Mouse (Mus musculus) kidney, embryonic 14.5 days (tissue): ENCODE measurements around the gene Farsb. TPM values are rescaled to one million over a fixed set of nuclear protein-coding genes. Genes with fewer than 3 reads are reported as not detected.

ENCODE experiments used
- ATAC-seq: fragments of 200-750 bp; cut with Nextera tagmentation; 2 replicates; pipeline ENCODE4 v1.8.0; 2017; ENCODE audit warnings: moderate number of reproducible peaks, mild to moderate bottlenecking, moderate TSS enrichment, moderate library complexity; ENCODE audit not compliant: low FRiP score, low TSS enrichment
- H3K27ac ChIP-seq: fragments of 300-500 bp; sonication (generic); 2 replicates; pipeline ENCODE4 v1.5.1; 2014; ENCODE audit warnings: low read depth, mild to moderate bottlenecking, low read length, moderate library complexity, mixed read lengths
- H3K27me3 ChIP-seq: fragments of 300-500 bp; sonication (generic); 2 replicates; pipeline ENCODE4 v1.6.1; 2014; ENCODE audit warnings: mild to moderate bottlenecking, low read length; ENCODE audit not compliant: control insufficient read depth, insufficient read depth
- H3K36me3 ChIP-seq: fragments of 300-500 bp; sonication (generic); 2 replicates; pipeline ENCODE4 v1.6.1; 2014; ENCODE audit warnings: low read length, mixed read lengths; ENCODE audit not compliant: control insufficient read depth, insufficient read depth
- H3K4me1 ChIP-seq: fragments of 300-500 bp; sonication (generic); 2 replicates; pipeline ENCODE4 v1.6.1; 2014; ENCODE audit warnings: low read length, mixed read lengths; ENCODE audit not compliant: control insufficient read depth, insufficient read depth
- H3K4me2 ChIP-seq: fragments of 300-500 bp; sonication (generic); replicated peaks from 2 replicates; pipeline ENCODE4 v1.6.1; 2014; ENCODE audit warnings: low read depth, mild to moderate bottlenecking, low read length
- H3K4me3 ChIP-seq: fragments of 300-500 bp; sonication (generic); 2 replicates; pipeline ENCODE4 v1.5.1; 2014; ENCODE audit warnings: mild to moderate bottlenecking, low read length
- H3K9ac ChIP-seq: fragments of 300-500 bp; sonication (generic); 2 replicates; pipeline ENCODE4 v1.6.1; 2014; ENCODE audit warnings: low read depth, mild to moderate bottlenecking, low read length, moderate library complexity
- H3K9me3 ChIP-seq: fragments of 300-500 bp; sonication (generic); 2 replicates; pipeline ENCODE4 v1.6.1; 2016; ENCODE audit warnings: low read length; ENCODE audit not compliant: control insufficient read depth
- WGBS: fragments of 180-500 bp; shearing (Covaris S2); extraction: QIAGEN DNeasy Blood & Tissue Kit; methylation state at CpG from one replicate; pipeline ENCODE4 v1.1.7; 2014; 5-methylcytosine and 5-hydroxymethylcytosine counted together
- polyA plus RNA-seq: library from polyadenylated mRNA; unstranded; fragments of >200 nt; fragmentation: Nextera tagmentation; extraction: Ambion mirVana; gene quantifications from 2 replicates; pipeline ENCODE4 v1.2.1, GENCODE M21; 2014

The Farsb gene
- polyA plus RNA-seq, 1 experiment from 2014 or later, result 148 TPM

GRCm38 (mm10) chr1:78451070-78451854, 37.4 kb downstream of the Farsb start:
- no peak overlapping the region for H3K9ac ChIP-seq
- H3K27me3 ChIP-seq, result no peaks in the 10 kb centered on the region
- H3K4me3 ChIP-seq, result no peak overlapping the region
- ATAC-seq, result no peak
- peaks cover 59% of the 10 kb centered on the region for H3K36me3 ChIP-seq
- H3K4me2 ChIP-seq, result no peak overlapping the region
- WGBS, result 64% methylated on average over 12 of the region's 12 CpGs
- no peaks in the 10 kb centered on the region for H3K9me3 ChIP-seq
- H3K27ac ChIP-seq, result no peak overlapping the region
- H3K4me1 ChIP-seq, result no peaks in the 10 kb centered on the region

- ATAC-seq, result no peak
- Histone ChIP-seq H3K9me3 (no peaks in the 10 kb centered on the region), H3K27ac (no peak overlapping the region), H3K27me3 (no peaks in the 10 kb centered on the region), H3K4me2 (no peak overlapping the region), H3K36me3 (peaks cover 63% of the 10 kb centered on the region), H3K9ac (no peak overlapping the region), H3K4me1 (no peaks in the 10 kb centered on the region), H3K4me3 (no peak overlapping the region)
- WGBS, result 77% methylated on average over 1 of the region's 1 CpGs
These were observed 40.6 kb downstream of the Farsb start for GRCm38 (mm10) chr1:78448091-78448490.

GRCm38 (mm10) chr1:78446742-78447141, 42.0 kb downstream of the Farsb start:
- Histone ChIP-seq H3K9me3 (no peaks in the 10 kb centered on the region), H3K9ac (no peak overlapping the region), H3K36me3 (peaks cover 63% of the 10 kb centered on the region), H3K27ac (no peak overlapping the region), H3K27me3 (no peaks in the 10 kb centered on the region), H3K4me3 (no peak overlapping the region), H3K4me2 (no peak overlapping the region), H3K4me1 (no peaks in the 10 kb centered on the region)
- WGBS, result 89% methylated on average over 6 of the region's 6 CpGs
- ATAC-seq, result no peak

- no peaks in the 10 kb centered on the region for H3K4me1 ChIP-seq
- peak overlapping the region; percentile 17; the same call in 1 of the 2 replicates for H3K27ac ChIP-seq
- 73% methylated on average over 8 of the region's 8 CpGs for WGBS
- H3K9me3 ChIP-seq, result no peaks in the 10 kb centered on the region
- 0 out of 2 replicates have a peak, but pooled peaks have one; percentile 35 for ATAC-seq
- H3K27me3 ChIP-seq, result no peaks in the 10 kb centered on the region
- H3K9ac ChIP-seq, result no peak overlapping the region
- H3K4me2 ChIP-seq, result no peak overlapping the region
- H3K4me3 ChIP-seq, result no peak overlapping the region
- H3K36me3 ChIP-seq, result peaks cover 58% of the 10 kb centered on the region
These were observed 42.5 kb downstream of the Farsb start for GRCm38 (mm10) chr1:78446232-78446631.

- 93% methylated on average over 7 of the region's 7 CpGs for WGBS
- Histone ChIP-seq H3K9me3 (no peaks in the 10 kb centered on the region), H3K4me2 (no peak overlapping the region), H3K4me1 (no peaks in the 10 kb centered on the region), H3K36me3 (peaks cover 45% of the 10 kb centered on the region), H3K4me3 (no peak overlapping the region), H3K27me3 (no peaks in the 10 kb centered on the region), H3K27ac (no peak overlapping the region), H3K9ac (no peak overlapping the region)
- ATAC-seq, result no peak
These were observed 45.6 kb downstream of the Farsb start for GRCm38 (mm10) chr1:78443056-78443455.

- Histone ChIP-seq H3K27me3 (no peaks in the 10 kb centered on the region), H3K4me3 (no peak overlapping the region), H3K36me3 (peaks cover 37% of the 10 kb centered on the region), H3K4me1 (no peaks in the 10 kb centered on the region), H3K4me2 (no peak overlapping the region), H3K9me3 (no peaks in the 10 kb centered on the region), H3K27ac (no peak overlapping the region), H3K9ac (no peak overlapping the region)
- WGBS, result 86% methylated on average over 8 of the region's 8 CpGs
- no peak for ATAC-seq
These were observed 48.0 kb downstream of the Farsb start for GRCm38 (mm10) chr1:78440716-78441115.

GRCm38 (mm10) chr1:78437150-78437549, 51.5 kb downstream of the Farsb start:
- Histone ChIP-seq H3K4me2 (no peak overlapping the region), H3K27ac (no peak overlapping the region), H3K36me3 (peaks cover 14% of the 10 kb centered on the region), H3K4me1 (no peaks in the 10 kb centered on the region), H3K9ac (no peak overlapping the region), H3K27me3 (no peaks in the 10 kb centered on the region), H3K4me3 (no peak overlapping the region), H3K9me3 (no peaks in the 10 kb centered on the region)
- ATAC-seq, result no peak
- 69% methylated on average over 3 of the region's 3 CpGs for WGBS

GRCm38 (mm10) chr1:78436445-78436844, 52.3 kb downstream of the Farsb start:
- Histone ChIP-seq H3K27ac (no peak overlapping the region), H3K36me3 (peaks cover 18% of the 10 kb centered on the region), H3K27me3 (no peaks in the 10 kb centered on the region), H3K4me1 (no peaks in the 10 kb centered on the region), H3K4me3 (no peak overlapping the region), H3K9ac (no peak overlapping the region), H3K4me2 (no peak overlapping the region), H3K9me3 (no peaks in the 10 kb centered on the region)
- no peak for ATAC-seq
- WGBS, result 90% methylated on average over 1 of the region's 1 CpGs

GRCm38 (mm10) chr1:78435967-78436366, 52.7 kb downstream of the Farsb start:
- no peaks in the 10 kb centered on the region for H3K9me3 ChIP-seq
- WGBS, result 54% methylated on average over 2 of the region's 2 CpGs
- peaks cover 17% of the 10 kb centered on the region for H3K36me3 ChIP-seq
- H3K27ac ChIP-seq, result peak overlapping the region; percentile 26; the same call in 1 of the 2 replicates
- ATAC-seq, result no peak
- no peaks in the 10 kb centered on the region for H3K4me1 ChIP-seq
- H3K4me2 ChIP-seq, result no peak overlapping the region
- H3K4me3 ChIP-seq, result no peak overlapping the region
- H3K27me3 ChIP-seq, result no peaks in the 10 kb centered on the region
- no peak overlapping the region for H3K9ac ChIP-seq
